Mouse (Mus musculus): ENCODE measurements at regions not wholly inside any gene's neighbourhood (a gene's known extent, or its start where the extent isn't known, plus 50 kb on each side); places are given as distances from the start of the nearest gene placed in this dataset.
"Not testable (repeated sequence)": the region's sequence is repeated elsewhere in the genome, so short reads cannot be mapped to it uniquely, and the experiment has no call there.

DNA sequence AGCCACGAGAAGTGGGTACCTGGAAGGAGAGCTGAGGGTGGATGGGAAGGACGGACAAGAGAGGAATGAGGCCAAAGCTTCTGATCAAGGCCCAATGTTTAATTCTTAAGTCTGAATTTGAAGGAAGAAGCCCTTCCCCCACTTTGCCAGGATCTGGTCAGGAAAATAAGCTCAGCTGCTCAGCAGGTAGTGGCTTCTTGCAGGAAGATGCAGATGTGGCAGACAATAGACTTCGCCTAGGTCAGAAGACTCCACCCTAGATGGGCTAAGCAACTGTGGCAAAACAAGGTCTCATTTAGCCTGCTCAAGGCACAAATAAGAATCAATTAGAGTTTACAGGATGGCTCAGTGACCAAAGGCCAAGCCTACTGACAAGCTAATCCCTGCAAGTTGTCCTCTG lies 330.4 kb upstream of the Ercc4 start:
- Histone ChIP-seq H3K27me3 (ENCODE audit: low read depth, poor library complexity, severe bottlenecking) (no peaks in the 10 kb centered on the region), H3K4me1 (no peaks in the 10 kb centered on the region), H3K4me3 (no peak overlapping the region), H3K36me3 (no peaks in the 10 kb centered on the region), H3K9me3 (replicated peaks) (no peaks in the 10 kb centered on the region), H3K27ac (no peak overlapping the region)
- WGBS = 86% methylated on average over 3 of the region's 3 CpGs
- no peak for DNase-seq (ENCODE audit: low spot score)

DNA sequence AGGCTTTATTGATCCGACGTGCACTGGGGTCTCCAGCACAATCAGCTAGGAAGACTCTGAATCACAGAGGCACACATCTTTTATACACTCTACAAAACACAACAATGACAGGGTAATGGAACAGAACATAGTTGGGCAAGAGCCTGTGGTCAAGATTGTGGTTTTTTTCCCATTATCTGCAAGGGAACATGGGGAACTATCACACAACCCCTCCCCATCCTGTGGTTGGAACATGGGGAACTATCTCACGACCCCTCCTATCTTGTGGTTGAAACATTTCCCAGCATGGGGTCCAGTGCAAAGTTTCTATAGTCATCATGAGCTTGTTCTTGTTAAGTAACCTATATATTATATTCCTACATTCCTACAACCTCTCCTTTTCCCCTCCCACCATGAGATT lies 328.8 kb upstream of the Ercc4 start:
- WGBS = 91% methylated on average over 3 of the region's 3 CpGs
- no peaks in the 10 kb centered on the region for H3K9me3 ChIP-seq (replicated peaks)

DNA sequence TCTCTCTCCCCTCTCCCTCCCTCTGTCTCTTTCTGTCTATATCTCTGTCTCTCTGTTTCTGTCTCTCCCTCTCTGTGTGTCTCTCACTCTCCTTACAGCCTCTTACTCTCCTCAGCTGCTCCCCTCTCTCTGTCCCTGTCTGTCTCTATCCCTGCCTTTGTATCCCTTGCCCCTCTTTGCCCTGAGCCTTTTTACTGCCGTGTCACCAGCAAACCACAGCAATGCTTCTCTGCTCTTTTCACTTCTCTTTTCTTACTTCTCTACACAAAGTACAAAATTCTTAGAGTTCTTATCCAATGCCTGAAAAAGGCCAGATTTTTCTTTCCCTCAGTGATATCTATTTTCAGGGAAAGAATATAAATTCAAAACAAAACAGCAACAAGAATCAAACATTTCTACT lies 323.7 kb upstream of the Ercc4 start:
- no peaks in the 10 kb centered on the region for H3K36me3 ChIP-seq
- 69% methylated on average over 1 of the region's 1 CpGs for WGBS
- H3K4me1 ChIP-seq = no peaks in the 10 kb centered on the region
- DNase-seq (ENCODE audit: low spot score) = no peak
- H3K9me3 ChIP-seq (replicated peaks) = no peaks in the 10 kb centered on the region
- no peak overlapping the region for H3K27ac ChIP-seq
- H3K27me3 ChIP-seq (ENCODE audit: low read depth, poor library complexity, severe bottlenecking) = no peaks in the 10 kb centered on the region
- H3K4me3 ChIP-seq = no peak overlapping the region

More for the DNA sequence above, 328.8 kb upstream of the Ercc4 start:
- no peak for DNase-seq (ENCODE audit: low spot score)
- H3K27me3 ChIP-seq (ENCODE audit: low read depth, poor library complexity, severe bottlenecking) = no peaks in the 10 kb centered on the region
- no peak overlapping the region for H3K27ac ChIP-seq
- no peaks in the 10 kb centered on the region for H3K36me3 ChIP-seq
- H3K4me1 ChIP-seq = no peaks in the 10 kb centered on the region
- no peak overlapping the region for H3K4me3 ChIP-seq

DNA sequence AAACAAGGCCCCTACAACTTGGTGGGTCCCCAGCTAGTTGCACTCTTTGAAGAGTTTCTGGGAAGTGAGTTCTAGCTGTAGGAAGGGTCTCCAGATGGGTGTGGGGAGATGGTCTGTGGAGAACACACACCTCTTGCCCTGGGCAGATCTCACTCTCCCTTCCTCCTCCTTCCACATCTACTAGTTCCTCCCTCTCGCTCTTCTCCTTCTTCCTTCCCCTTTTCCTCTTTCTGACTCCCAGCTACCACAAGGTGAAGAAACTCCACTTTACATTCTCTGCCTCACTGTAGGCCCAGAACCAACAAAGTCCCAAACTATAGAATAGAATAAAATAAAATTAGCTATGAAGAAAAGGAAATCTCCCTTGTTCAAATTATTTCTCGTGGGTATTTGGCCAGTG lies 311.0 kb upstream of the Ercc4 start:
- WGBS = 89% methylated on average over 2 of the region's 2 CpGs

DNA sequence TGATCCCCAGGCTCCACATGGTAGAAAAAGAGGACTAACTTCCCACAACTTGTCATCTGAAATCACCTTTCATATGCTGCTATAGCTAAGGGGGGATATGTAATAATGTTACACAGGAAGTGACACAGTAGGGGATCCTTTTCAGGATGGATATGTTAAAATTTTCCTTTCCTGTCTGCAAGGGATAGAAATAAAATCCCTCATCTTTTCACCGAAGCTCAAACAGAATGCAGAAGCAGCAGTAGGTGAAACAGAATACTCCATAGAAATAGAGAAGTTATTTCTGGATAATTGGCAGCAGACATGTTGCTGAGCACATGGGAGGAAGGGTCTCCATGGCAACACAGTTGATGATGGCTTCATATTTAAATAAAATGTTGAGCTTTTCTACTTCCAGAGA lies 309.3 kb upstream of the Ercc4 start:
- Histone ChIP-seq H3K4me3 (no peak overlapping the region), H3K27ac (no peak overlapping the region), H3K9me3 (replicated peaks) (no peaks in the 10 kb centered on the region), H3K36me3 (no peaks in the 10 kb centered on the region), H3K27me3 (ENCODE audit: low read depth, poor library complexity, severe bottlenecking) (no peaks in the 10 kb centered on the region), H3K4me1 (no peaks in the 10 kb centered on the region)
- 89% methylated on average over 1 of the region's 1 CpGs for WGBS
- DNase-seq (ENCODE audit: low spot score) = no peak

More for the DNA sequence above, 311.0 kb upstream of the Ercc4 start:
- H3K4me1 ChIP-seq = no peaks in the 10 kb centered on the region
- no peak overlapping the region for H3K4me3 ChIP-seq
- H3K9me3 ChIP-seq (replicated peaks) = no peaks in the 10 kb centered on the region
- H3K27me3 ChIP-seq (ENCODE audit: low read depth, poor library complexity, severe bottlenecking) = no peaks in the 10 kb centered on the region
- no peak for DNase-seq (ENCODE audit: low spot score)
- no peak overlapping the region for H3K27ac ChIP-seq
- no peaks in the 10 kb centered on the region for H3K36me3 ChIP-seq

DNA sequence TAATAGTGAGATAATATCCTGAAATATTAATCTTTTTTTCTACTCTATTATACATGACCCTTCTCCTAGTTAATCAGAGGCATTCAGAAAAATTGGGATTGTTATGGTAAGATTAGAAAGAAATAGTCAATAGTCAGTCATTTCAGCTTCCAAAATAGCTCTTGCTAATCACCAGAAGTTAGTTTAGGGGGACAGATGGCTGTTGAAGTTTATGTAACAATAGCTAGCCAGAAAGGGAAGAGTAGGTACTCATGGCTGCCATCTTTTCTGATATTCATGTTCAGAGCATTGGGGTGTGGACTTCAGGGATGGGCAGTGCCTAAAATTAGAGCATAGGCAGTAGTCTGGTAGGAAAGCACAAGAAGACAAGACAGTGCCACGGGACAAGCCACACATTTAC lies 306.8 kb upstream of the Ercc4 start:
- 73% methylated on average over 1 of the region's 1 CpGs for WGBS
- DNase-seq (ENCODE audit: low spot score) = no peak
- Histone ChIP-seq H3K27ac (no peak overlapping the region), H3K27me3 (ENCODE audit: low read depth, poor library complexity, severe bottlenecking) (no peaks in the 10 kb centered on the region), H3K4me1 (no peaks in the 10 kb centered on the region), H3K4me3 (no peak overlapping the region), H3K9me3 (replicated peaks) (no peaks in the 10 kb centered on the region), H3K36me3 (no peaks in the 10 kb centered on the region)

DNA sequence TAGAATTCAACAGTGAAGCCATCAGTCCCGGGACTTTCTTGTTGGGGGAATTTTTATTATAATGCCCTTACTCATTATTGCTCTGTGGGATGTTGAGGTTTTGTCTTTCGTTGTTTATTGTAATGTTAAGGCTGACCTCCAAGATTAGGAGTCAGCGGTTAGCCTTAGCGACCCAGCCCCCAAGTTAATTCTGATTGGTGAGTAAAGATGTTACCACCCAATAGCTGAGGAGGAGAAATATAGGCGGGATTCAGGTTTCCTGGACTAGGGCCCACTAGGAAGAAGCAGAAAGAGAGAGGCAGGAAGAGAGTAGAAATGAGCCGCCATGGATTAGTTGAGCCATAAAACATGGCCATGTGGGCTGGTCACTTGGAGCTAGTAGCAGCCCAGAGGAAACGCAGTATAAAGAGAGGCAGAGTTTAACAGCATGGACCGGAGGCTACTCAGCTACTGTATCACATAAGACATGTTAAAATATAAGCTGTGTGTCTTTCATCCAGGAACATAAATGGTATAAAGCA lies 302.1 kb upstream of the Ercc4 start:
- H3K9me3 ChIP-seq (replicated peaks) = no peaks in the 10 kb centered on the region
- no peak for DNase-seq (ENCODE audit: low spot score)
- no peaks in the 10 kb centered on the region for H3K4me1 ChIP-seq
- H3K36me3 ChIP-seq = no peaks in the 10 kb centered on the region
- no peaks in the 10 kb centered on the region for H3K27me3 ChIP-seq (ENCODE audit: low read depth, poor library complexity, severe bottlenecking)
- no peak overlapping the region for H3K27ac ChIP-seq
- no peak overlapping the region for H3K4me3 ChIP-seq
- 51% methylated on average over 8 of the region's 8 CpGs for WGBS

DNA sequence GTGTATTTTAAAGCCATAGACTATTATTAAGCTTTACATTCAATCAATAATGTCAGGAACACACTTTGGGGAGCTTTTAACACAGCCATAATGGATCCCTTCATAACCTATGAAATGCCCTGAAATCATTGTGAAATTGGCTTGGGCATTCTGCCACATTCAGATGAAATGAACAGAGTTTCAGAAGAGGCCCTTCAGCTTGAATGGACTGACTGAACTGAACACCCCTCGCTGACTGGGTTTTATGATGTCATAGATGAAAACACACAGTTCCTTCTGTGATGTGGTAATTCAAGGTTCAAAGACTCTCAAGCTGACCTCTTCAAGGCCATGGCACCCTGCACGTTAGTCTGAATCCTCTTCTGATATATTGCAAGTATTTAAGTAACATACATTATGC lies 298.4 kb upstream of the Ercc4 start:
- Histone ChIP-seq H3K9me3 (replicated peaks) (no peaks in the 10 kb centered on the region), H3K36me3 (no peaks in the 10 kb centered on the region), H3K27me3 (ENCODE audit: low read depth, poor library complexity, severe bottlenecking) (no peaks in the 10 kb centered on the region), H3K4me1 (no peaks in the 10 kb centered on the region), H3K4me3 (no peak overlapping the region), H3K27ac (no peak overlapping the region)
- 70% methylated on average over 2 of the region's 2 CpGs for WGBS
- no peak for DNase-seq (ENCODE audit: low spot score)

DNA sequence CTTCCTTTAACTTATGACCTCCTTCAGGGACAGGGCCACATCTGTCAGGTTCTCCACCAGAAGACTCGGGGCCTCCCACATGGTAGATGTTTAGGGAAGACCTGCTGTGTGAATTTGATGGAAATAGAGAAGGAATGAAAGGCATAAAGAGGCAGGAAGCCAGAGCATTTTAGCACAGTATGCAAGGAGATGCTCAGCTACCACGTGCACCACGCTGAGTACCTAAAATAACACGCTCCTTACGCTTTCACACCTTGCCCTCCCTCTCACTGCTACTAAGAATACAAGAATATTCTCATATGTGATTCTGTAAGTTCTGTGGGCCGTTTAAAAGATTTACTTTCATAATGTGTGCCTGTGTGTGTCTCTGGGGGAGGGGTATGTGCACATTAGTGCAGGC lies 284.8 kb upstream of the Ercc4 start:
- Histone ChIP-seq H3K27ac (no peak overlapping the region), H3K4me3 (no peak overlapping the region), H3K36me3 (no peaks in the 10 kb centered on the region), H3K27me3 (ENCODE audit: low read depth, poor library complexity, severe bottlenecking) (no peaks in the 10 kb centered on the region), H3K9me3 (replicated peaks) (no peaks in the 10 kb centered on the region), H3K4me1 (peaks cover 5% of the 10 kb centered on the region; the same call in 1 of the 2 replicates)
- WGBS = 83% methylated on average over 6 of the region's 6 CpGs
- no peak for DNase-seq (ENCODE audit: low spot score)

DNA sequence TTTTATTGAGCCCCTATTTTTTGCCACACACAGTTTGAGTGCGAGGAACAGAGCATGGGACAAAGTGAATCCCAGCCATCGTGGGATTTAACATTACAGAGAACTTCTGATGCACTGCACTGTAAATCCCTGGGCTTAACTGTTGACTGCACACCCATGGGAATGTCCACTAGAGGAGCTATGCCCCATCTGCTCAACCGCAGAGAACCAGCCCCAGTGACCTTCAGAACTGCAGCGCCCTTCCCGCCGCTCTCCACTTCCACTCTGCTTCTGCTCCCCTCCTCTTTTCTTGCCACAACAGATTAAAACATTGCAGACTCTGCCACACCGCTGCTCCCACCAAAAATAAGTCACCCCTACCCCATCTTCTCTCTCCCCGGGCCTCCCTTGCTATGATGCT lies 283.3 kb upstream of the Ercc4 start:
- no peaks in the 10 kb centered on the region for H3K27me3 ChIP-seq (ENCODE audit: low read depth, poor library complexity, severe bottlenecking)
- no peak for DNase-seq (ENCODE audit: low spot score)
- 60% methylated on average over 8 of the region's 8 CpGs for WGBS
- H3K4me3 ChIP-seq = no peak overlapping the region
- no peaks in the 10 kb centered on the region for H3K9me3 ChIP-seq (replicated peaks)
- no peak overlapping the region for H3K27ac ChIP-seq
- no peaks in the 10 kb centered on the region for H3K4me1 ChIP-seq
- no peaks in the 10 kb centered on the region for H3K36me3 ChIP-seq

DNA sequence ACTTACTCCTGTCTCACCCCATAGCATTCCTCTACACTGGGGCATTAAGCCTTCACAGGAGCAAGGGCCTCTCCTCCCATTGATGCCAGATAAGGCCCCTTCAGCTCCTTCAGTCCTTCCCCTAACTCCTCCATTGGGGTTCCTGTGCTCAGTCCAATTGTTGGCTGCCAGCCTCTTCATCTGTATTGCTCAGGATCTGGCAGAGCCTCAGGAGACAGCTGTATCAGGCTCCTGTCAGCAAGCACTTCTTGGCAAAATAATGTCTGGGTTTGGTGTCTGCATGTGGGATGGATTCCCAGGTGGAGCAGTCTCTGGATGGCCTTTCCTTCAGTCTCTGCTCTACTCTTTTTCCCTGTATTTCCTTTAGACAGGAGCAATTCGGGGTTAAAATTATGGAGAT lies 278.2 kb upstream of the Ercc4 start:
- WGBS = 100% methylated on average over 1 of the region's 1 CpGs

DNA sequence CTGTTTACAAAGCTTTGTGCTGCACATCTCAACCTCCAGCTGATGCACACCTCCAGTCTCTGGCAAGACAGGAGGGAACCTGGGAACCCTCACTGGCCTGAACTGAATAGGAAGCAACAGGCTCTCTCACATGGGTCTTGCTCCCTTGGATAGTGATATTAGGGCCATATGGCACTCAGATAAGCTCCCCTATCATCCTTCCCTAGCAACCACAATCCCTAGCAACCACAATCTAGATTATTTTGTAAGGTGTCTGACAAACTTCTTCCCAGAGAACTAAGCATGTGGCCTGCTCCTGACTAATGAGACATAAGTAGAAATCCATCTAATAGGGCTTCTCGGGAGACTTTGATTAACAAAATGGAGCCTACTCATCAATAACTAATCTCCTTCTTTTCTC lies 253.1 kb upstream of the Ercc4 start:
- Histone ChIP-seq H3K9me3 (replicated peaks) (no peaks in the 10 kb centered on the region), H3K4me3 (no peak overlapping the region), H3K27ac (no peak overlapping the region), H3K4me1 (no peaks in the 10 kb centered on the region), H3K36me3 (no peaks in the 10 kb centered on the region), H3K27me3 (ENCODE audit: low read depth, poor library complexity, severe bottlenecking) (no peaks in the 10 kb centered on the region)
- 95% methylated on average over 1 of the region's 1 CpGs for WGBS
- no peak for DNase-seq (ENCODE audit: low spot score)

More for the DNA sequence above, 278.2 kb upstream of the Ercc4 start:
- H3K27me3 ChIP-seq (ENCODE audit: low read depth, poor library complexity, severe bottlenecking); H3K4me1 ChIP-seq; H3K4me3 ChIP-seq; H3K36me3 ChIP-seq; DNase-seq (ENCODE audit: low spot score); H3K27ac ChIP-seq; H3K9me3 ChIP-seq (replicated peaks): not testable (repeated sequence)

DNA sequence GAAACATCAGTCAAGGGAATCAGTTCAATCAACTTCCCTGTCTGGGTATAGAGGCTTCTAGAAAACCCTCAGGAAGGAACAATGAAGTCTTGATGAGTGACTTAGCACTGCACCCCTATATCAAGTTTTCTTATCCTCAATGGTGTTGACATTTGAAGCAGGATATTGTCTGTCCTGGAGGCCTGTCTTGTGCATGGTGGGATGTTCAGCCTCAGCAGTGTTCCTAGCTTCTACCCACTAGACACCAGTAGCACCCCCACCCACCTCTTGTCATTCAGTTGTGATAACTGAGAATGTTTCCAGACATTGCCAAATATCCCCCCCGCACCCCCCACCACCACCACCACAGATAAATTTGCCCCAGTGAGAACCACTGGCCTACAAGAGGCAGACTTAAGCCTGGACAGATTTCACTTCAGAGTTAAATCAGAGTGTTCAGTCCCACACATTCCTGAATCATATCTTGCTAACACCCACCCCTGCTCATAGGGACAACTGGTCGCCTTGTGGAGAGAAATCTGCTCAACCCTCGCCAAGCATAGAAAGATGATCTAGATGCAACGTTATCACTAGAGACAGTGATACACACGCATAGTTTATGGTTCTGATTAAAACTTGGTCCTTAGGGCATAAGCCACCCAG lies 249.6 kb upstream of the Ercc4 start:
- Histone ChIP-seq H3K27ac (no peak overlapping the region), H3K27me3 (ENCODE audit: low read depth, poor library complexity, severe bottlenecking) (no peaks in the 10 kb centered on the region), H3K36me3 (no peaks in the 10 kb centered on the region), H3K9me3 (replicated peaks) (no peaks in the 10 kb centered on the region), H3K4me1 (no peaks in the 10 kb centered on the region), H3K4me3 (no peak overlapping the region)
- DNase-seq (ENCODE audit: low spot score) = no peak
- 92% methylated on average over 5 of the region's 5 CpGs for WGBS

DNA sequence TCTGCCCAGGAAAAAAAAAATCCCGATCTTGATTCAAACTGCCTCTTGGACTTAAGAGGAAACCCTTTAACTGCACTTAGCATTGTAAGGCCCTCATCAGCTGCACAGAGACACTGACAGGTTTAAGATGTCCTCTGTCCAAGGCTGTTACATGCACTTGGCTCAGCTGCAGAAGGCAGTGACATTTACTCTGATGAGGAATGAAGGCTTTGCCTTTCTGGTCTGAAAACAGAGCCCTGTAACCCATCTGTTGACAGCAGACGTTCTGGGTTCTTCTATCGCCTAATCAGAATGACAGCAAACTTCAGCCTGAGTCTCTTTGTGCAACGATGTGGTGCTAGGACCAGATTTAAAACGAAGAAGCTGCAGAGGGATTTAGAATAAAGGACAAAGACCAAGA lies 246.9 kb upstream of the Ercc4 start:
- H3K9me3 ChIP-seq (replicated peaks) = no peaks in the 10 kb centered on the region
- 89% methylated on average over 5 of the region's 5 CpGs for WGBS
- no peaks in the 10 kb centered on the region for H3K36me3 ChIP-seq
- H3K27me3 ChIP-seq (ENCODE audit: low read depth, poor library complexity, severe bottlenecking) = no peaks in the 10 kb centered on the region
- H3K4me1 ChIP-seq = no peaks in the 10 kb centered on the region
- DNase-seq (ENCODE audit: low spot score) = no peak
- H3K4me3 ChIP-seq = no peak overlapping the region
- no peak overlapping the region for H3K27ac ChIP-seq
